Mouse (Mus musculus): ENCODE data around the gene Polr2a.

DNA sequence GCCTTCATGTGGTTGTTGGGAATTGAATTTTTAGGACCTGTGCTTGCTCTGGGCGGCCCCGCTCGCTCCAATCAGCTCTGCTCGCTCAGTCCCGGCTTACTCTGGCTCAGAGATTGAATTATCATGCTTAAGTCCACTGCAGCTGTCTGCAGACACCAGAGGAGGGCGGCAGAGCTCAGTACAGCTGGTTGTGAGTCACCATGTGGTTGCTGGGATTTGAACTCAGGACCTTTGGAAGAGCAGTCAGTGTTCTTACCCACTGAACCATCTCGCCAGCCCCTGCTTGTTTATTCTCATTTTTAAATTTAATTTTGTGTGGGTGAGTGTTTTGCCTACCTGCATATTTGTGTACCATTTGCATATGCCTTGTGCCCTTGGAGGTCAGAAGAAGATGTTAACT is 5.1 kb upstream of the Polr2a start:
- no peak for TF ChIP-seq MAX (IDR thresholded peaks at IDR 0.05)
- no peak for TF ChIP-seq CTCF (IDR thresholded peaks at IDR 0.05; ENCODE audit: control insufficient read depth, insufficient read depth, insufficient read length)
